Mouse (Mus musculus): ENCODE measurements at regions not wholly inside any gene's neighbourhood (a gene's known extent, or its start where the extent isn't known, plus 50 kb on each side); places are given as distances from the start of the nearest gene placed in this dataset.

- no peak for DNase-seq
These were observed 62.1 kb downstream of the 4933412E24Rik start for GRCm38 (mm10) chr15:59954345-59954744.

- DNase-seq = no peak
These were observed 62.6 kb downstream of the 4933412E24Rik start for GRCm38 (mm10) chr15:59953857-59954256.

- no peak for DNase-seq
These were observed 65.7 kb downstream of the 4933412E24Rik start for GRCm38 (mm10) chr15:59950617-59951216.

- peak; percentile 23 for DNase-seq
These were observed 71.2 kb downstream of the 4933412E24Rik start for GRCm38 (mm10) chr15:59945208-59945607.

GRCm38 (mm10) chr15:59936486-59936885, 79.9 kb downstream of the 4933412E24Rik start:
- no peak for DNase-seq

- no peak for DNase-seq
These were observed 102.6 kb downstream of the 4933412E24Rik start for GRCm38 (mm10) chr15:59913860-59914259.

- no peak for DNase-seq
These were observed 108.1 kb downstream of the 4933412E24Rik start for GRCm38 (mm10) chr15:59908300-59908699.

- DNase-seq = peak; percentile 65
These were observed 110.3 kb downstream of the 4933412E24Rik start for GRCm38 (mm10) chr15:59905832-59906797.

- no peak for DNase-seq
These were observed 111.7 kb downstream of the 4933412E24Rik start for GRCm38 (mm10) chr15:59904741-59905140.

- no peak for DNase-seq
These were observed 127.4 kb downstream of the 4933412E24Rik start for GRCm38 (mm10) chr15:59888996-59889395.

GRCm38 (mm10) chr15:59888131-59888459, 128.3 kb downstream of the 4933412E24Rik start:
- DNase-seq = no peak

- no peak for DNase-seq
These were observed 128.9 kb downstream of the 4933412E24Rik start for GRCm38 (mm10) chr15:59887381-59888130.

- no peak for DNase-seq
These were observed 130.4 kb downstream of the 4933412E24Rik start for GRCm38 (mm10) chr15:59886036-59886435.

GRCm38 (mm10) chr15:59882444-59882843, 134.0 kb downstream of the 4933412E24Rik start:
- peak; percentile 58 for DNase-seq

- no peak for DNase-seq
These were observed 136.0 kb downstream of the 4933412E24Rik start for GRCm38 (mm10) chr15:59880426-59880825.

GRCm38 (mm10) chr15:59879311-59879710, 137.1 kb downstream of the 4933412E24Rik start:
- no peak for DNase-seq

- peak; percentile 43 for DNase-seq
These were observed 140.1 kb downstream of the 4933412E24Rik start for GRCm38 (mm10) chr15:59876279-59876742.

- no peak for DNase-seq
These were observed 149.7 kb downstream of the 4933412E24Rik start for GRCm38 (mm10) chr15:59866701-59867100.

GRCm38 (mm10) chr15:59864746-59865499, 151.5 kb downstream of the 4933412E24Rik start:
- DNase-seq = peak; percentile 79

- peak; percentile 23 for DNase-seq
These were observed 164.0 kb downstream of the 4933412E24Rik start for GRCm38 (mm10) chr15:59852271-59853000.

GRCm38 (mm10) chr15:59845158-59845739, 171.2 kb downstream of the 4933412E24Rik start:
- no peak for DNase-seq
